1 mouse cellular context compared by ENCODE assay signal in genomic region chr12:69197378-69198163, GRCm38 (mm10).
A peak's percentile ranks its signal among the peaks of the same experiment; 100 is the strongest.
TF ChIP-seq lines count a peak whose summit lies in the region.

No protein-coding gene starts in this region.

TF ChIP-seq in ES-E14, 5 proteins besides CTCF, POLR2A, EP300 and RAD21:
- TF ChIP-seq HCFC1 (IDR thresholded peaks at IDR 0.05; ENCODE audit: borderline replicate concordance, insufficient read depth, low read length) (0 out of 2 replicates have a peak, but pooled peaks have one; percentile 2), MAFK (IDR thresholded peaks at IDR 0.05; ENCODE audit: insufficient read depth, low read depth, low read length) (no peak)
